Mouse (Mus musculus) limb, embryonic 11.5 days (tissue): ENCODE data around the gene Gm20843. TPM values are rescaled to one million over a fixed set of nuclear protein-coding genes. Genes with fewer than 3 reads are reported as not detected.
"Not testable (repeated sequence)": the region's sequence is repeated elsewhere in the genome, so short reads cannot be mapped to it uniquely, and the experiment has no call there.

Experiments
- ATAC-seq: fragments of 200-750 bp; cut with Nextera tagmentation; 2 replicates; pipeline ENCODE4 v1.8.0; 2017; ENCODE audit warnings: low read depth; ENCODE audit not compliant: insufficient number of reproducible peaks, low FRiP score, low TSS enrichment
- DNase-seq: peaks from one replicate; pipeline ENCODE4 v3.0.0-alpha.2; 2015; ENCODE audit warnings: low spot score
- H3K27ac ChIP-seq: fragments of 300-500 bp; sonication (generic); replicated peaks from 2 replicates; pipeline ENCODE4 v1.5.1; 2014; ENCODE audit warnings: low read depth, mild to moderate bottlenecking, low read length
- H3K27me3 ChIP-seq: fragments of 300-500 bp; sonication (generic); 2 replicates; pipeline ENCODE4 v1.6.1; 2014; ENCODE audit warnings: mild to moderate bottlenecking, low read length, mixed read lengths; ENCODE audit not compliant: control insufficient read depth, insufficient read depth
- H3K36me3 ChIP-seq: fragments of 300-500 bp; sonication (generic); 2 replicates; pipeline ENCODE4 v1.6.1; 2014; ENCODE audit warnings: mild to moderate bottlenecking, low read length, moderate library complexity, mixed read lengths; ENCODE audit not compliant: control insufficient read depth, insufficient read depth
- H3K4me1 ChIP-seq: fragments of 300-500 bp; sonication (generic); 2 replicates; pipeline ENCODE4 v1.6.1; 2014; ENCODE audit warnings: low read length, mixed read lengths; ENCODE audit not compliant: control insufficient read depth, insufficient read depth
- H3K4me2 ChIP-seq: fragments of 300-500 bp; sonication (generic); 2 replicates; pipeline ENCODE4 v1.6.1; 2014; ENCODE audit warnings: low read depth, mild to moderate bottlenecking, moderate library complexity; ENCODE audit not compliant: severe bottlenecking
- H3K4me3 ChIP-seq: fragments of 300-500 bp; sonication (generic); 2 replicates; pipeline ENCODE4 v1.5.1; 2014; ENCODE audit warnings: low read depth, low read length
- H3K9ac ChIP-seq: fragments of 300-500 bp; sonication (generic); 2 replicates; pipeline ENCODE4 v1.6.1; 2014; ENCODE audit warnings: mild to moderate bottlenecking, low read length
- H3K9me3 ChIP-seq: fragments of 300-500 bp; sonication (generic); 2 replicates; pipeline ENCODE4 v1.6.1; 2016; ENCODE audit warnings: low read length; ENCODE audit not compliant: control insufficient read depth
- WGBS: fragments of 180-500 bp; shearing (Covaris S2); extraction: QIAGEN DNeasy Blood & Tissue Kit; methylation state at CpG from one replicate; pipeline ENCODE4 v1.1.7; 2014; 5-methylcytosine and 5-hydroxymethylcytosine counted together
- polyA plus RNA-seq: library from polyadenylated mRNA; unstranded; fragments of >200 nt; fragmentation: Nextera tagmentation; extraction: Ambion mirVana; gene quantifications from 2 replicates; pipeline ENCODE4 v1.2.1, GENCODE M21; 2014

Gene Gm20843
- not detected in 2 replicates for polyA plus RNA-seq

GRCm38 (mm10) chrY:72247018-72247417 is at the start of gene Gm20843:
TSS of gene Gm20843 (minus strand) at chrY:72247118.
- ATAC-seq, H3K4me2 ChIP-seq, H3K36me3 ChIP-seq, H3K27ac ChIP-seq, DNase-seq, H3K4me3 ChIP-seq, H3K9ac ChIP-seq, H3K27me3 ChIP-seq, H3K4me1 ChIP-seq, H3K9me3 ChIP-seq: not testable (repeated sequence)
- no CpG with 5 or more reads among the region's 6 CpGs for WGBS
